Mouse (Mus musculus) myocyte (in vitro differentiated cells): ENCODE results near the gene Gm11114.

Experiments used
- CEBPB ChIP-seq: IDR thresholded peaks from 2 replicates; pipeline ENCODE4 v1.6.1; 2011; ENCODE audit warnings: mild to moderate bottlenecking, moderate library complexity; ENCODE audit not compliant: poor library complexity, insufficient read depth, severe bottlenecking
- E2F4 ChIP-seq: IDR thresholded peaks from one replicate; pipeline ENCODE4 v1.6.1; 2011; ENCODE audit warnings: mild to moderate bottlenecking, control low read depth, moderate library complexity; ENCODE audit not compliant: insufficient read depth
- MAX ChIP-seq: IDR thresholded peaks from one replicate; pipeline ENCODE4 v1.6.1; 2011; ENCODE audit warnings: low read depth, mild to moderate bottlenecking, control low read depth
- MYOD1 ChIP-seq, 3 experiments: IDR thresholded peaks; one replicate each; pipeline ENCODE4 v1.6.1; 2011; ENCODE audit warnings: control low read depth in 2 of 3, low read depth in 2 of 3, mild to moderate bottlenecking in 2 of 3, moderate library complexity in 1 of 3; ENCODE audit not compliant: insufficient read length in 2 of 3, control insufficient read depth in 1 of 3
- MYOG ChIP-seq, 3 experiments: IDR thresholded peaks; one replicate each; pipeline ENCODE4 v1.6.1; 2011; ENCODE audit warnings: control low read depth in 2 of 3, low read depth in 2 of 3, mild to moderate bottlenecking in 2 of 3; ENCODE audit not compliant: insufficient read length in 2 of 3, control insufficient read depth in 1 of 3, insufficient read depth in 1 of 3
- POLR2A ChIP-seq: IDR thresholded peaks from one replicate; pipeline ENCODE4 v1.6.1; 2011; ENCODE audit warnings: low read depth, mild to moderate bottlenecking, control low read depth, moderate library complexity; ENCODE audit not compliant: insufficient read length
- POLR2AphosphoS2 ChIP-seq: IDR thresholded peaks from one replicate; pipeline ENCODE4 v1.6.1; 2011; ENCODE audit warnings: low read depth, control low read depth; ENCODE audit not compliant: insufficient read length
- REST ChIP-seq: IDR thresholded peaks from one replicate; pipeline ENCODE4 v1.6.1; 2011; ENCODE audit warnings: mild to moderate bottlenecking, control low read depth, moderate library complexity; ENCODE audit not compliant: insufficient read depth, insufficient read length
- SRF ChIP-seq: IDR thresholded peaks from one replicate; pipeline ENCODE4 v1.6.1; 2011; ENCODE audit warnings: low read depth; ENCODE audit not compliant: control insufficient read depth, insufficient read length
- TCF12 ChIP-seq: IDR thresholded peaks from one replicate; pipeline ENCODE4 v1.6.1; 2011; ENCODE audit warnings: mild to moderate bottlenecking, control low read depth; ENCODE audit not compliant: poor library complexity, insufficient read depth, severe bottlenecking
- USF1 ChIP-seq: IDR thresholded peaks from one replicate; pipeline ENCODE4 v1.6.1; 2011; ENCODE audit warnings: low read depth, mild to moderate bottlenecking, control low read depth, moderate library complexity

DNA sequence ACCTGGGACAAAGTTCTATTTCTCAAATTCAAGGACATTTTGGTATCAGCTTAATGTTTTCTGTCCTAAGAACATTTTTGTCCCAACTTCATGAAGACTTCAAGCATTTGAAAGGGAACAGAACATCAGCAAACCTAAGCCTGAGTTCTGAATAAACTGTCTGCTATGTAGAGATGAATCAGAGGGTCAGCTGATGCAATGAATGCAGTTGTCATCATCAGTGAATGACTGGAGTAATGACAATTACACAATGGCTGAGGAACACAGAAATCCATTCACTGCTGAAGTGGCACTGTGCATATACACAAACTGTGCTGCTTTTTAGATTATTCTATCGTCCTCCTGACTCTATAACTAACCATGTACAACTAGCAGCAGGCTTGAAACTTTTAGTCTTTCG is 38.5 kb upstream of the Gm11114 start:
- no peak for TF ChIP-seq E2F4
- TF ChIP-seq POLR2A = no peak
- TF ChIP-seq MYOG (IDR thresholded peaks at IDR 0.05; ENCODE audit: control insufficient read depth in 1 of 3, insufficient read depth in 1 of 3, insufficient read length in 2 of 3, low read depth in 2 of 3) = no peak
- TF ChIP-seq REST = no peak
- TF ChIP-seq MAX = no peak
- TF ChIP-seq POLR2AphosphoS2 = no peak
- TF ChIP-seq USF1 = peak; percentile 30
- no peak for TF ChIP-seq MYOD1 (IDR thresholded peaks at IDR 0.05; ENCODE audit: control insufficient read depth in 1 of 3, insufficient read length in 2 of 3, low read depth in 2 of 3)
- TF ChIP-seq TCF12 = no peak
- TF ChIP-seq SRF = no peak
- peak; percentile 58; the same call in 1 of the 2 replicates for TF ChIP-seq CEBPB
